Mouse (Mus musculus): ENCODE results near the gene Cdkn2aip.

- TF ChIP-seq POLR2A (IDR thresholded peaks at IDR 0.05; ENCODE audit: borderline replicate concordance, insufficient read depth, low read length): no peak
- no peak for TF ChIP-seq CTCF (IDR thresholded peaks at IDR 0.05; ENCODE audit: borderline replicate concordance, insufficient read depth, low read depth, low read length)
Observed at GRCm38 (mm10) chr8:47742992-47743391, 29.3 kb upstream of the Cdkn2aip start.
